Mouse (Mus musculus) bone marrow, adult 2 months (tissue): ENCODE data around the gene Gpr108.

Source experiments
- CTCF ChIP-seq: fragments of 200-500 bp; IDR thresholded peaks from 2 replicates; pipeline ENCODE4 v1.5.1; 2011; ENCODE audit warnings: low read length, control low read depth; ENCODE audit not compliant: control insufficient read depth, insufficient read depth
- POLR2A ChIP-seq: fragments of 200-500 bp; IDR thresholded peaks from 2 replicates; pipeline ENCODE4 v1.6.1; 2011; ENCODE audit warnings: low read depth, mild to moderate bottlenecking, control low read depth, low read length, borderline replicate concordance; ENCODE audit not compliant: control insufficient read depth

- no peak for TF ChIP-seq POLR2A
- TF ChIP-seq CTCF = no peak
These were observed 8.8 kb upstream of the Gpr108 start for GRCm38 (mm10) chr17:57256921-57257485.
